Mouse (Mus musculus) kidney, adult 10 weeks (tissue): ENCODE measurements around the gene Olfr968. TPM values are rescaled to one million over a fixed set of nuclear protein-coding genes. Genes with fewer than 3 reads are reported as not detected.

Source experiments
- polyA plus RNA-seq: library from polyadenylated mRNA; stranded (reverse); fragments of 350-450 nt; fragmentation: Illumina TruSeq; extraction: RNeasy Lipid Tissue Mini Kit (QIAGEN cat#74804); gene quantifications from one replicate; pipeline ENCODE4 v1.2.3, GENCODE M21; 2014; ENCODE audit warnings: low read depth, low replicate concordance

Gene Olfr968
- polyA plus RNA-seq = not detected

GRCm38 (mm10) chr9:39783153-39783552 is at the start of gene Olfr968:
Olfr968 (minus strand) TSS chr9:39783253.

GRCm38 (mm10) chr9:39808560-39808959 is 25.5 kb upstream of the Olfr968 start, which contains the start of gene Olfr970:
Olfr970 (plus strand) TSS chr9:39808860.

GRCm38 (mm10) chr9:39790558-39790957 is 7.5 kb upstream of the Olfr968 start, which contains the start of gene Olfr969:
Olfr969 (plus strand) TSS chr9:39790945.

GRCm38 (mm10) chr9:39745949-39746348 is 37.1 kb downstream of the Olfr968 start, which contains the start of gene Olfr967:
Olfr967 (plus strand) TSS chr9:39746249.

GRCm38 (mm10) chr9:39730678-39731077 is 52.4 kb downstream of the Olfr968 start, which contains the start of gene Olfr150:
Olfr150 (plus strand) TSS chr9:39730978.

Other genes with a start within 250 kb of the Olfr968 start
- gene Olfr958, start 229.2 kb downstream of the Olfr968 start, polyA plus RNA-seq = not detected
- not detected for gene Olfr959, start 207.7 kb downstream of the Olfr968 start, polyA plus RNA-seq
- gene AW551984, start 178.8 kb downstream of the Olfr968 start, polyA plus RNA-seq = 0.08 TPM
- gene Olfr148, start 172.6 kb downstream of the Olfr968 start, polyA plus RNA-seq = not detected
- gene Olfr960, start 161.9 kb downstream of the Olfr968 start, polyA plus RNA-seq = not detected
- not detected for gene Olfr961, start 138.2 kb downstream of the Olfr968 start, polyA plus RNA-seq
- gene Olfr963, start 116.0 kb downstream of the Olfr968 start, polyA plus RNA-seq = not detected
- gene Olfr149, start 76.1 kb downstream of the Olfr968 start, polyA plus RNA-seq = not detected
- not detected for gene Olfr965, start 71.9 kb downstream of the Olfr968 start, polyA plus RNA-seq
- gene Olfr150, start 52.3 kb downstream of the Olfr968 start, polyA plus RNA-seq = not detected
- not detected for gene Olfr967, start 37.0 kb downstream of the Olfr968 start, polyA plus RNA-seq
- gene Olfr969, start 7.7 kb upstream of the Olfr968 start, polyA plus RNA-seq = not detected
- gene Olfr970, start 25.6 kb upstream of the Olfr968 start, polyA plus RNA-seq = not detected
- not detected for gene Olfr971, start 53.6 kb upstream of the Olfr968 start, polyA plus RNA-seq
- not detected for gene Olfr972, start 83.2 kb upstream of the Olfr968 start, polyA plus RNA-seq
- not detected for gene Olfr229, start 124.1 kb upstream of the Olfr968 start, polyA plus RNA-seq
- gene Olfr974, start 154.2 kb upstream of the Olfr968 start, polyA plus RNA-seq = not detected
- gene Olfr975, start 168.8 kb upstream of the Olfr968 start, polyA plus RNA-seq = not detected
- not detected for gene Olfr976, start 177.9 kb upstream of the Olfr968 start, polyA plus RNA-seq
- gene Olfr978, start 208.9 kb upstream of the Olfr968 start, polyA plus RNA-seq = not detected
- gene Olfr979, start 220.2 kb upstream of the Olfr968 start, polyA plus RNA-seq = not detected
- gene Olfr980, start 226.3 kb upstream of the Olfr968 start, polyA plus RNA-seq = not detected
- not detected for gene Olfr981, start 238.2 kb upstream of the Olfr968 start, polyA plus RNA-seq